Mouse (Mus musculus) naive thymus-derived CD4-positive, alpha-beta T cell, adult 2 months (primary cell): Measurements from ENCODE around the gene Vamp8.
A peak's percentile ranks its signal among the peaks of the same experiment; 100 is the strongest.

Experiments
- DNase-seq: peaks from one replicate; pipeline ENCODE4 v3.0.0-alpha.2; 2011; ENCODE audit warnings: low read depth

Gene Vamp8

GRCm38 (mm10) chr6:72350214-72350613 is 40.3 kb downstream of the Vamp8 start:
- DNase-seq: no peak

- no peak for DNase-seq
Measured at GRCm38 (mm10) chr6:72348411-72348810, 42.1 kb downstream of the Vamp8 start.

- peak; percentile 80 for DNase-seq
Measured at GRCm38 (mm10) chr6:72347166-72347941, 43.1 kb downstream of the Vamp8 start, which contains the start of gene 0610030E20Rik. Gene 0610030E20Rik, plus strand, starts transcription at chr6:72347317.

GRCm38 (mm10) chr6:72346261-72346660 is 44.2 kb downstream of the Vamp8 start:
- peak; percentile 34 for DNase-seq

- DNase-seq: no peak
Measured at GRCm38 (mm10) chr6:72345633-72346032, 44.9 kb downstream of the Vamp8 start.

- DNase-seq: peak; percentile 94
Measured at GRCm38 (mm10) chr6:72345074-72345567, 45.4 kb downstream of the Vamp8 start, which contains the start of gene Usp39. Gene Usp39, minus strand, starts transcription at chr6:72345184.

GRCm38 (mm10) chr6:72344396-72345073 is 46.0 kb downstream of the Vamp8 start:
- no peak for DNase-seq

GRCm38 (mm10) chr6:72340481-72340880 is 50.0 kb downstream of the Vamp8 start:
- DNase-seq: no peak
